Mouse (Mus musculus) thymus, postnatal 0 days (tissue): Measurements from ENCODE around the gene Shisa8. TPM values are rescaled to one million over a fixed set of nuclear protein-coding genes. Genes with fewer than 3 reads are reported as not detected.
A peak's percentile ranks its signal among the peaks of the same experiment; 100 is the strongest.

Experiments used
- DNase-seq: peaks from one replicate; pipeline ENCODE4 v3.0.0-alpha.2; 2015; ENCODE audit warnings: low spot score
- polyA plus RNA-seq: library from polyadenylated mRNA; unstranded; fragments of >200 nt; fragmentation: Nextera tagmentation; extraction: Ambion mirVana; gene quantifications from 2 replicates; pipeline ENCODE4 v1.2.1, GENCODE M21; 2015

The Shisa8 gene
- polyA plus RNA-seq, 1 experiment from 2014 or later: 0.26 TPM

DNA sequence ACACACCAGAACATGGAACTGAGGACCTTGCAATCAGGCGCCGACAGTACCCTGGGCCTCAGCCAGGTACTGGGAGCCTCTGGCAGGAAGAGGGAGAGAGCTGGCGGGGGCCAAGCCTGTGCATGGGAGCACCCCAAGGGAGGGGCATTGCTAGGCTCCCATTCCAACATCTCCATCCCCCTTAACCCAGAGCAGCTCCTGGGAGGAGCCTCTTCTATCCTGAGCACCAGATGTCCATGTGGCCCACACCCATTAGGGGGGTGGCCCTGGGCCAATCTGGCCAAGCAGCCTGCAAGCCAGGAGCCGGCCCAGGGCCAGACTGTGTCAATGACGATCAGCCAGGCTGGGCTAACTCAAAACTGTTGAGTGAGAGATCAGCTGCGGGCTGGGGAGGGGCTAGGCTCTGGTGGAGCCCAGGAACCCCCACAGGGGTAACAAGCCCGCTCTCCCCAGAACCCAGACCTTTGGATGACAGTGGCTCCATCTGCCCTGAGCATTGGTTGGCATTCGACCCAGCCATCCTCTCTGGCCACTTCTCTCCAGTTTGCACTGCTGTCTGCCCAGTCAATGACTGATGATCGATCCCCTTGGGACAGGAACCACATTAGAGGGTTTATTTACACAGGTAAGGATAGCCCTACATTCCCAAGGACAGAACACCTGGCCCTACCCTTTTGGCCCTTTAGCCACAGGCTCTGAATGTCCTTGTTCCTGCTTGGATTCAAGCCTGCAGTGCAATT is 6.1 kb downstream of the Shisa8 start:
- no peak for DNase-seq

GRCm38 (mm10) chr15:82204680-82205371 is 7.8 kb downstream of the Shisa8 start:
- DNase-seq: no peak

GRCm38 (mm10) chr15:82203611-82204351 is 8.8 kb downstream of the Shisa8 start:
- DNase-seq: no peak

- DNase-seq: no peak
Observed at GRCm38 (mm10) chr15:82203090-82203489, 9.5 kb downstream of the Shisa8 start.

DNA sequence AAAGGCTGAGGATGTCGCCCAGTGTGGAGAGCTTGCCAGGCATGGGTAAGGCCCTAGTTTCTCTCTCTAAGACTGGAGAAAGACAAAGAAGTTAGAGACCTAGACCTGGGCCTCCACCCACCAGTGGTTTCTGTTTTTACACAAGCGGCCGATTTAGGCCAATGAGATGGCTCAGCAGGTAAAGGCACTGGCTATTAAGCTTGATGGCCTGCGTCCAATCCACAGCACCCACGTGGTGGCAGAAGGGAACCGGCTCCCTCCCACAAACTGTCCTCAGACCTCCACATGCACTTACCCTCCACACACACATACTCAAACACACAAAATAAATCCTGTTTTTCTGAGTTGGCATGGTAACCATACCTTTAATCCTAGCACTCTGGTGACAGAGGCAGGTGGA is 10.5 kb downstream of the Shisa8 start:
- no peak for DNase-seq

- no peak for DNase-seq
Observed at GRCm38 (mm10) chr15:82199546-82199945, 13.1 kb downstream of the Shisa8 start.

GRCm38 (mm10) chr15:82198342-82198741 is 14.3 kb downstream of the Shisa8 start:
- DNase-seq: no peak

DNA sequence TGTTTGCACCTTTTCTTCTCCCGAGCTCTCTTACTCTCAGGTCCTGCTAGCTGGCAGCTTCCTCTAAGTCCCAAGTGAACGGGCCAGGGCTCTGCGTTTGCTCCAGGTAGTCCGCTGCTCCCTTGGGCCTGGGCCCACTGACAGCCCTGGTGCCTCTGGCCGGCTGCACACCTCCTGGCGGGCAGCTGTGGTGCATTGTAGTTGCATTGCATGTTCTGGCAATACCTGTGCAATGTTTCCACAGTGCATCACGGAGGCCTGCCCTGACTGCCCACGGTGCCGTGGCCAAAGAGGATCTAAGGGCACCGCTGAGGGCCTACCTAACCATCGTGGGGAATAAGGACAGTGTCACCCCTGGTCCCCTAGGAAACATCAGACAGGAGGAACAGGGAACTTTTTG is 14.7 kb downstream of the Shisa8 start:
- no peak for DNase-seq

DNA sequence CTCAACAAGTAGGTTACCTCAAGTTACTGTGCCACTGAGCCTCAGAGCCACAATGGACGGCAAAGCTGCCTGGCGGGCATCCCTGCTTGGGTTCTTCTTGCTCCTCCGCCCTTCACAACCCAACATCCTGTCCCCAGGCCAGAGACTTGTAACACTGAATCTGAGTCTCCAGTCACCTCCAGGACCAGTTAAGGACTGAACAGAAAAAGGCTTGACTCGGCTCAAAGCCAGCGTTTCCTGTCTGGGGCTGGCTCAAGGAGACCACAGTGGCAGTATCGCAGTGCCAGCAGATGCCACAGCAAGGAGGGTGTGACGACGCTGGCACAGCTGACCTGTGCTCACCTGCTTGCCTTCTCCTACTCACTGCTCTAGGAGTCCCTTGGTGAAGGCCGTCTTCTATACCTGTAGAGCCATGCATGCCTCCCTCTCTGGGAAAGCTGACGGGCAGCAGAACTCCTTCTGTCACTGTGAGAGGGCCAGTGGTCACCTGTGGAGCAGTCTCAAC is 15.3 kb downstream of the Shisa8 start:
- no peak for DNase-seq

DNA sequence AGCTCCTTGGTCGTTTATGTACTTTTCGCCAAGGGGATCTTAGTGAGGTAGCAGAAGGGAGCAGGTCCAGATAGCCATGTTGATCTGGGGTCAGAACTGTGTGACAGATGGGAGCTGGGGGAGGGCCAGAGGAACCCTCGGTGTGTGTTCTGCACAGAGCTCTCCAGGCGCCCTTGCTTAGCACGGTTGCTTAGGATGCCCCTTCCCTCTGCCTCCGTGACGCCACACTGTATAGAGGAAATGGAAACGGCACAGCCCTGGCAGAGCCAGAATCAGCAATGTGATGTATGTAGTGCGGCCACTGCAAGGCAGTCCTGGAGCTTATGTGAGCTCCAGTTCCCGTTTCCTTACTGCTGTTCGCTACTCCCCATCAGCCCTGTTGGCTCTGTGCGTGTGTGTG is 16.3 kb downstream of the Shisa8 start:
- DNase-seq: no peak

GRCm38 (mm10) chr15:82192617-82193016 is 20.0 kb downstream of the Shisa8 start:
- no peak for DNase-seq

- peak; percentile 64 for DNase-seq
Observed at GRCm38 (mm10) chr15:82188481-82189240, 24.0 kb downstream of the Shisa8 start.

DNA sequence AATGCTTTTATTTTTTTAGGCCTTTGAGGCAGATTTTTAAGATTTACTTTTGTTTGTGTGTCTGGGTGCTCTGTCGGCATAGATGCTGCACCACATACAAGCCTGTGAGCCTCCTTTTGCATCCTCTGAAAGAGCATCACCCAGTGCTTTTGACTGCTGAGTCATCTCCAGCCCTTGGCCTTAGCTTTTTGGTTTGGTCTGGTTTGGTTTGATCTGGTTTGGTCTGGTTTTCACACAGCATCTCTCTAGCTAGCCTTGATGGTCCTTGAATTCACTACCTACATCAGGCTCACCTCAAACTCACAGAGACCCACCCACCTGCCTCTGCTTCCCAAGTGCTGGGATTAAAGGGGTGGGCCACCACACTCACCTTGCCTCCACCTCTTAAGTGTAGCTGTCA is 24.7 kb downstream of the Shisa8 start:
- DNase-seq: no peak

DNA sequence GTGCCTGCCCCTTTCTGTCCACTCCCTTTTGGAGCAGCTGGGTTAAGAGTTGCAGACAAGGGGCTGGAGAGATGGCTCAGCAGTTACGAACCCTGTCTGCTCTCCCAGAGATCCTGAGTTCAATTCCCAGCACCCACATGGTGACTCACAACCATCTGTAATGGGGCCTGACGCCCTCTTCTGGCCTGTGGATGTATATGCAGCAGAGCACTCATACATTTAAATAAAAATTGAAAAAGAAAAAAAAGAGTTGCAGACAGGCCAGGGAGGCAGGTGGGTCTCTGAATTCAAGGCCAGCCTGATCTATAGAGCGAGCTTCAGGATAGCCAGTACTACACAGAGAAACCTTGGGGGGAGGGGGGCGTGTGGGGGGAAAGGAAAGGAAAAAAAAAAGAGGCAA is 25.2 kb downstream of the Shisa8 start:
- no peak for DNase-seq

GRCm38 (mm10) chr15:82186931-82187330 is 25.7 kb downstream of the Shisa8 start:
- no peak for DNase-seq

DNA sequence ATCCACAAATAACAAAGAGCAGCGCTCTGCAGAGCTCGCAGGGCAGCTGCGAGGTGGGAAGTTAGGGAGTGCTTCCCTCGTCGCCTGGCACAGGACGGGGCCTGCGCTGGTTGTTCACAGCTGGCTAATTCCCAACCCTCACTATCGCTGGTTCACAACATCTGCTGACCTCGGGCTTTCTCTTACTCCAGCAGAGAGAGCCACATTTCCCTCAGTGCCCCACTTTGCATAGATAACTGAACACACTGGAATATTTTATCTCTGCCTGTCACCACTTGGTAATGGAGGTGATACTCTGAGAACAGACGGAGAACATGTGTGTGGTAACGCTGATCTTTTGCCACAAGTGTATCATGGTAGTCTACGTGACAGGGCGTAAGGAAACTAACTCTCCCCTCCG is 26.5 kb downstream of the Shisa8 start:
- no peak for DNase-seq

DNA sequence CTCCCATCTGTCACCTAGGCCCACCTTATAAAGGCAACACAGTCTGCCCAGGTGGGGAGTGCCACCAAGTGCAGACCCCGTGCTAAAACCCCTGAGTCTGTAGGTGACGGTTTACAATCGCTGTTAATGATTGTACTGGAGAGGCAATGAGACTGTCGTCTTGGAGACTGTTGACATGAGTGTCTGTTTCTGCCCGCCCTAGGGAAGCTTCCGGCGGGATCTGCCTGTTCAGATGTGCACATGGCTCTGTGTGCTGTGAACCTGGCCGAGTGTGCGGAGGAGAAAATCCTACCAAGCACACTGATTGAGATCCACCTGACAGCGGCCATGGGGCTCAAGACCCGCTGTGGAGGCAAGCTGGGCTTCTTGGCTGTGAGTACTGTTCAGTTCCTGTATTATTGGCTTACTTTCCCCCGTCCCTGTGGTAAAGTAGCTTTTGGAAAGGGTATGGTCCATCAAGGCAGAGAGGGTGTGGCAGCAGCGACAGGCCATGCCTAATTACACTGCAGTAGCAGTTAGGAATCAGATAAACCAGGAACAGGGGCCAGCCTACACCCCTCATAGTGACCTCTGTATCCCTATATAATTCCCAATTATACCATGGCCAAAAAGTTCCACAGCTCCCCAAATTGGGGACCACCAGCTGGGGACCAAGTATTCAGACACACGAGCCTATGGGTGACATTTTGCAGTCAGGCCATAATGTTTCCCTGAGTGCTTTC is 27.4 kb downstream of the Shisa8 start:
- DNase-seq: no peak

GRCm38 (mm10) chr15:82184656-82185055 is 28.0 kb downstream of the Shisa8 start:
- DNase-seq: no peak

- DNase-seq: no peak
Observed at GRCm38 (mm10) chr15:82184183-82184582, 28.4 kb downstream of the Shisa8 start.

- DNase-seq: no peak
Observed at GRCm38 (mm10) chr15:82183596-82183995, 29.0 kb downstream of the Shisa8 start.

- DNase-seq: no peak
Observed at GRCm38 (mm10) chr15:82182311-82182710, 30.3 kb downstream of the Shisa8 start.
